Mouse (Mus musculus): ENCODE measurements around the gene Gm853. TPM values are rescaled to one million over a fixed set of nuclear protein-coding genes. Genes with fewer than 3 reads are reported as not detected.

Gene Gm853
- total and polyA plus RNA-seq, 2 experiments from 2014 or later, result not detected

DNA sequence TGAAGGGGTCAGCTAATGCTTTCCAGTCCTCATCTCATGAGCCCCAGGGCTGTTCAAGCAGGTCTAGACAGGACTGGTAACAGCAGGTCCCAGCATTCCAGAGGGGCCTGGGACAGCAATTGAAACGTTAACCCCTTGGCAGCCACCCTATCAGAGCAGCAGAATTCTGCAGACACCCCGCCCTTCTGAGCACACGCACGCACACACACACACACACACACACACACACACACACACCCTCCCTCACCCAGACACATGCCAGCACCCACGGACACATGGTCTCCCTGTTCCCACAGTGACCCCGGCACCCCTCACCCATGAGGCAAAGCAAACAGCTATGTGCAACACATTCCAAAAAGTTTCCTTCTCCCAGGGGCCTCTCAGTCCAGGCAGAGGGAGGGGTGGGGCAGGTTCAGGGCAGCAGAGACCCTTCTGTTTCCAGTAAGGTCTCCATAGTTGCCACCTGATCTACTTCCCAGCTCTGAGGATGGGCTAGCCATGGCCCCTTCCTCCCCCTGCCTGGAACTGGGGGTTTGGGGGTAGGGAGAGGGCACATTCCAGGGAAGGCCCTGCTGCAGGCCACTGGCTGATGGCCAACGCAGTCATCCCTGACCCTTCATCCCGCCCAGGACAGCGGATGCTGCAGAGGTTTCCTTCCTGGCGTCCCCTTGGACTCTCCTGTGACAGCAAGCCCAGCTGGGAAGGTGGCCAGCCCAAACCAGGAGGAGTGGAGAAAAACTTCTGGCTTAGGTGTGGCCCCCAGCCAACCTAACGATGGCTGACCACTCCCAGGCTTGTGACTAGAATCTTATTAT lies 50.0 kb downstream of the Gm853 start:
- DNase-seq (ENCODE audit: low spot score), result peak; percentile 73
- Histone ChIP-seq H3K9ac (replicated peaks; ENCODE audit: low read depth, low read length) (no peak overlapping the region; the same call in 1 of the 2 replicates), H3K36me3 (replicated peaks; ENCODE audit: control insufficient read depth, insufficient read depth, low read length) (0 out of 2 replicates have a peak, but pooled peaks cover 4% of the 10 kb centered on the region), H3K27ac (ENCODE audit: low read depth) (peak overlapping the region; percentile 82), H3K4me1 (ENCODE audit: control insufficient read depth, insufficient read depth) (peaks cover 54% of the 10 kb centered on the region), H3K27me3 (ENCODE audit: control insufficient read depth, insufficient read depth, low read length) (no peaks in the 10 kb centered on the region), H3K4me2 (ENCODE audit: low read depth, low read length) (peak overlapping the region; percentile 64), H3K9me3 (replicated peaks; ENCODE audit: control insufficient read depth, low read length) (no peaks in the 10 kb centered on the region), H3K4me3 (ENCODE audit: low read depth, low read length) (no peak overlapping the region; the same call in 1 of the 2 replicates)
- 8% methylated on average over 11 of the region's 11 CpGs for WGBS
- no peak; the same call in none of the 2 replicates for TF ChIP-seq EP300 (IDR thresholded peaks at IDR 0.05; ENCODE audit: low read depth)
- TF ChIP-seq CTCF (IDR thresholded peaks at IDR 0.05; ENCODE audit: low read depth), result no peak
- ATAC-seq (ENCODE audit: insufficient read depth, low read depth), result peak; percentile 42

- H3K4me2 ChIP-seq (ENCODE audit: low read depth, low read length), result no peak overlapping the region
- 0 out of 2 replicates have a peak, but pooled peaks cover 7% of the 10 kb centered on the region for H3K36me3 ChIP-seq (replicated peaks; ENCODE audit: control insufficient read depth, insufficient read depth, low read length)
- H3K27me3 ChIP-seq (ENCODE audit: control insufficient read depth, insufficient read depth, low read length), result no peaks in the 10 kb centered on the region
- TF ChIP-seq EP300 (IDR thresholded peaks at IDR 0.05; ENCODE audit: low read depth) (no peak), CTCF (IDR thresholded peaks at IDR 0.05; ENCODE audit: low read depth) (no peak)
- H3K27ac ChIP-seq (ENCODE audit: low read depth), result peak overlapping the region; percentile 34; the same call in 1 of the 2 replicates
- DNase-seq (ENCODE audit: low spot score), result no peak
- no peaks in the 10 kb centered on the region for H3K9me3 ChIP-seq (replicated peaks; ENCODE audit: control insufficient read depth, low read length)
- H3K4me3 ChIP-seq (ENCODE audit: low read depth, low read length), result no peak overlapping the region
- no peak for ATAC-seq (ENCODE audit: insufficient read depth, low read depth)
- H3K4me1 ChIP-seq (ENCODE audit: control insufficient read depth, insufficient read depth), result peaks cover 57% of the 10 kb centered on the region
- 28% methylated on average over 4 of the region's 4 CpGs for WGBS
- no peak overlapping the region for H3K9ac ChIP-seq (replicated peaks; ENCODE audit: low read depth, low read length)
Measured at GRCm38 (mm10) chr4:130170362-130170761, 51.8 kb downstream of the Gm853 start.

- no peak for DNase-seq (ENCODE audit: low spot score)
- Histone ChIP-seq H3K4me1 (ENCODE audit: control insufficient read depth, insufficient read depth) (peaks cover 51% of the 10 kb centered on the region), H3K4me3 (ENCODE audit: low read depth, low read length) (no peak overlapping the region), H3K27ac (ENCODE audit: low read depth) (peak overlapping the region; percentile 54), H3K9me3 (replicated peaks; ENCODE audit: control insufficient read depth, low read length) (no peaks in the 10 kb centered on the region), H3K36me3 (replicated peaks; ENCODE audit: control insufficient read depth, insufficient read depth, low read length) (peaks cover 7% of the 10 kb centered on the region; the same call in 1 of the 2 replicates), H3K9ac (replicated peaks; ENCODE audit: low read depth, low read length) (no peak overlapping the region), H3K27me3 (ENCODE audit: control insufficient read depth, insufficient read depth, low read length) (no peaks in the 10 kb centered on the region), H3K4me2 (ENCODE audit: low read depth, low read length) (no peak overlapping the region)
- 86% methylated on average over 16 of the region's 16 CpGs for WGBS
- TF ChIP-seq EP300 (IDR thresholded peaks at IDR 0.05; ENCODE audit: low read depth) (no peak), CTCF (IDR thresholded peaks at IDR 0.05; ENCODE audit: low read depth) (no peak)
- no peak for ATAC-seq (ENCODE audit: insufficient read depth, low read depth)
Measured at GRCm38 (mm10) chr4:130169411-130169971, 52.7 kb downstream of the Gm853 start.

GRCm38 (mm10) chr4:130168280-130169183 lies 53.7 kb downstream of the Gm853 start:
- peak; percentile 75 for ATAC-seq (ENCODE audit: insufficient read depth, low read depth)
- WGBS, result 31% methylated on average over 16 of the region's 16 CpGs
- H3K4me3 ChIP-seq (ENCODE audit: low read depth, low read length), result peak overlapping the region; percentile 11; the same call in 1 of the 2 replicates

GRCm38 (mm10) chr4:130167814-130168213 lies 54.4 kb downstream of the Gm853 start:
- Histone ChIP-seq H3K4me2 (ENCODE audit: low read depth, low read length) (peak overlapping the region; percentile 45), H3K9ac (replicated peaks; ENCODE audit: low read depth, low read length) (no peak overlapping the region), H3K4me3 (ENCODE audit: low read depth, low read length) (peak overlapping the region; percentile 11; the same call in 1 of the 2 replicates), H3K9me3 (replicated peaks; ENCODE audit: control insufficient read depth, low read length) (no peaks in the 10 kb centered on the region), H3K27ac (ENCODE audit: low read depth) (peak overlapping the region; percentile 86), H3K27me3 (ENCODE audit: control insufficient read depth, insufficient read depth, low read length) (no peaks in the 10 kb centered on the region), H3K4me1 (ENCODE audit: control insufficient read depth, insufficient read depth) (peaks cover 61% of the 10 kb centered on the region), H3K36me3 (replicated peaks; ENCODE audit: control insufficient read depth, insufficient read depth, low read length) (peaks cover 7% of the 10 kb centered on the region; the same call in 1 of the 2 replicates)
- DNase-seq (ENCODE audit: low spot score), result no peak
- whole genome bisulfite sequencing, result 31% methylated on average over 9 of the region's 9 CpGs
- ATAC-seq (ENCODE audit: insufficient read depth, low read depth), result no peak
- TF ChIP-seq CTCF (IDR thresholded peaks at IDR 0.05; ENCODE audit: low read depth), result no peak
- no peak for TF ChIP-seq EP300 (IDR thresholded peaks at IDR 0.05; ENCODE audit: low read depth)

More at GRCm38 (mm10) chr4:130168280-130169183, 53.7 kb downstream of the Gm853 start:
- TF ChIP-seq EP300 (IDR thresholded peaks at IDR 0.05; ENCODE audit: low read depth), result peak; percentile 77
- peak; percentile 39 for TF ChIP-seq CTCF (IDR thresholded peaks at IDR 0.05; ENCODE audit: low read depth)
- Histone ChIP-seq H3K9ac (replicated peaks; ENCODE audit: low read depth, low read length) (no peak overlapping the region), H3K27me3 (ENCODE audit: control insufficient read depth, insufficient read depth, low read length) (no peaks in the 10 kb centered on the region), H3K4me2 (ENCODE audit: low read depth, low read length) (peak overlapping the region; percentile 45), H3K36me3 (replicated peaks; ENCODE audit: control insufficient read depth, insufficient read depth, low read length) (peaks cover 7% of the 10 kb centered on the region; the same call in 1 of the 2 replicates), H3K9me3 (replicated peaks; ENCODE audit: control insufficient read depth, low read length) (no peaks in the 10 kb centered on the region), H3K27ac (ENCODE audit: low read depth) (peak overlapping the region; percentile 86), H3K4me1 (ENCODE audit: control insufficient read depth, insufficient read depth) (peaks cover 59% of the 10 kb centered on the region)
- DNase-seq (ENCODE audit: low spot score), result peak; percentile 94
